Mouse (Mus musculus) bone marrow, adult 2 months (tissue): ENCODE measurements around the gene Ccdc151. TPM values are rescaled to one million over a fixed set of nuclear protein-coding genes. Genes with fewer than 3 reads are reported as not detected.

Experiments used
- H3K27ac ChIP-seq: fragments of 200-500 bp; 2 replicates; pipeline ENCODE4 v1.5.1; 2012; ENCODE audit warnings: low read depth, mild to moderate bottlenecking, control low read depth, inconsistent platforms, low read length; ENCODE audit not compliant: control insufficient read depth, poor library complexity, insufficient read depth
- H3K4me1 ChIP-seq: fragments of 200-500 bp; 2 replicates; pipeline ENCODE4 v1.6.1; 2011; ENCODE audit warnings: low read length; ENCODE audit not compliant: control insufficient read depth, insufficient read depth
- H3K4me3 ChIP-seq: fragments of 200-500 bp; replicated peaks from 2 replicates; pipeline ENCODE3; 2011; ENCODE audit warnings: mild to moderate bottlenecking, low read depth, low read length, control low read depth; ENCODE audit not compliant: control insufficient read depth
- CTCF ChIP-seq: fragments of 200-500 bp; IDR thresholded peaks from 2 replicates; pipeline ENCODE4 v1.5.1; 2011; ENCODE audit warnings: low read length, control low read depth; ENCODE audit not compliant: control insufficient read depth, insufficient read depth
- POLR2A ChIP-seq: fragments of 200-500 bp; IDR thresholded peaks from 2 replicates; pipeline ENCODE4 v1.6.1; 2011; ENCODE audit warnings: low read depth, mild to moderate bottlenecking, control low read depth, low read length, borderline replicate concordance; ENCODE audit not compliant: control insufficient read depth
- WGBS: fragments of 180-500 bp; shearing (Covaris S2); methylation state at CpG from one replicate; pipeline ENCODE4 v1.1.7; 2018; 5-methylcytosine and 5-hydroxymethylcytosine counted together
- polyA plus RNA-seq: library from polyadenylated mRNA; stranded (reverse); fragments of >200 nt; gene quantifications from 2 replicates; pipeline ENCODE4 v1.2.4, GENCODE M21; 2011; ENCODE audit warnings: low replicate concordance; ENCODE audit not compliant: missing spikeins, insufficient read depth, insufficient read length

The Ccdc151 gene
- polyA plus RNA-seq, 1 experiment = not detected

DNA sequence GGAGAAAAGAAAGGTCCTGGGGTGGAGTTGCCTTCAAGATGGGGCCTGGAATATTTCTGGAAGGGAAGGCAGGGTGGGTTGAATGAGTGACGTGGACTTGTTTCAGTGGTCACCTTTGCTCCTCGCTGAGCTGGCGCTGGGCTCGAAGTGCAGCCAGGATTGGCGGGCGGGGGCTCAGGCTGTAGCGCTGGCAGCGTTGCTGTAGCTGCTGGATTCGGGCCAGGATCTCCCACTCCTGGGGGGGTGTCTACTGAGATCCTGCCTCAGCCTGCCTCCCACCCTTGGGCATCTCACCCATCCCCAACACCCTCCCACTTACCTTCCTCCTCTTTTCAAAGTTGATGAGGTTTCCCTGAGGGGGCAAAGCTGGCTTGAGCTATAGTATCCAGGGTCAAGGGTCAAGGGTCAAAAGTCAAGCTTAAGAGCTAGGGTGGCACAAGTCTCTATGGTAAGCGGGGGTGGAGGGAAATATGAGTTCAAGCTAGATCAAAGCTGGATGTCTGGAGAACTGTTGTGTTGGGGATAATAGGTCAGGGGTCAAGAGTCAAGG lies 25.7 kb downstream of the Ccdc151 start:
- Histone ChIP-seq H3K27ac (no peak overlapping the region), H3K4me3 (no peak overlapping the region), H3K4me1 (no peaks in the 10 kb centered on the region)
- WGBS = 81% methylated on average over 10 of the region's 10 CpGs
- TF ChIP-seq CTCF (no peak), POLR2A (no peak)

DNA sequence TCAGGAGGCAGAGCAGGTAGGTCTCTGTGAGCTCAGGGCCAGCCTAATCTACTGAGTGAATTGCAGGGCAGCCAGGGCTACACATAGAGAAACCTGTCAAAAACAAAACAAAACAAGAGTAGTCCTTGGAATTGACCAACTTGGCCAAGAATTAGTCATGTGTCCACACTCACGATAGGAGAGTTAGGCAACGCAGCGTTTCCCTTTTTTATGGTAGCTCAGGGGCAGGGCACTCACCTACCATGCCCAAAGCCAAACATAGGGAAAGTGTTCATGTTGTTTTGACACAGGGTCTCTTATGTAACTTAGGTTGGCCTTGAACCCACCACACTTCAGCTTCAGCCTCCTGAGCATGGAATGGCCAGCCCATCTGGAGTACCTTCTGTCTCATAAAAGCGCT lies 33.1 kb downstream of the Ccdc151 start:
- no peaks in the 10 kb centered on the region; the same call in 1 of the 2 replicates for H3K4me1 ChIP-seq
- WGBS = 50% methylated on average over 4 of the region's 4 CpGs
- TF ChIP-seq POLR2A (no peak), CTCF (no peak)
- H3K4me3 ChIP-seq = no peak overlapping the region
- no peak overlapping the region for H3K27ac ChIP-seq

DNA sequence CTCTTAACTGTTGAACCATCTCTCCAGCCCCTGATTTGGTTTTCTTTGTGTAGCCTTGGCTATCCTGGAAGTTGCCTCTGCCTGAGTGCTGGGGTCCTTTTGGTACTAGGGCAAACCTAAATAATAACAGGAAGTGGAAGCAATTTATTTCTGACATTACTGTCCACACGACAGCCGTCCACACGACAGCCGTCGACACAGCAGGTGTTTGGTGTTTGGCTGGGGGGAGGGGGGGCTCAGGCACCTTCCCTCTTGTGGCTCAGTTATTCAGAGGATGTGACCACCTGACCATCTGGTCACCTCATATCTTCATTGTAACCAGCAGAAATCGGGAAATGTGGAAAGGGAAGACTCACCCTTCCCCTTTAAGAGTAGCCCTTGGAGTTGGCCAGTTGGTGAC lies 33.6 kb downstream of the Ccdc151 start:
- H3K27ac ChIP-seq = no peak overlapping the region
- no peak for TF ChIP-seq POLR2A
- TF ChIP-seq CTCF = no peak
- no peaks in the 10 kb centered on the region; the same call in 1 of the 2 replicates for H3K4me1 ChIP-seq
- WGBS = 15% methylated on average over 6 of the region's 6 CpGs
- H3K4me3 ChIP-seq = no peak overlapping the region

DNA sequence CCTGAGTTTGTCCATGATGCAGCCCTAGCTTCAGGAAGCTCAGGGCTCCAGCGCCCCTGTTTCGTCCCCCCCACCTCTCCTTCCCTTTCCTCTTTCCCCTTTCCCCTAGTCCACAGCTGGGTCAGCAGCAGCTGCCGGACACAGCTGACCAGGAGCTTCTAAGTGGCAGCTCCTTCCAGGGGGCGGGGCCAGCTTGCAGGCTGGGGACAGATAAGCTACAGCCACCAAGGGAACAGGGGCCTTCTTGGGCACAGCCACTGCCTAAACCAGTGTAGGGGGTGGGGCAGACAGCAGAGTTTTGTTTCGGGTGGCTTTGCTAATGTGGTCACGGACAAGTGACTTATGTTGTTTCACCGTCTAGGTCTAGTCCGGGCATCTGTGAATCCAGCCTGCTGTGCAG lies 39.0 kb downstream of the Ccdc151 start, which contains the start of gene Epor:
Gene Epor, minus strand, starts transcription at position 90 of the 400 bp plus-strand sequence.
- no peaks in the 10 kb centered on the region; the same call in 1 of the 2 replicates for H3K4me1 ChIP-seq
- H3K4me3 ChIP-seq = peak within 1 kb of the TSS; percentile 67
- TF ChIP-seq CTCF = no peak
- peak; percentile 70; the same call in 1 of the 2 replicates for TF ChIP-seq POLR2A
- H3K27ac ChIP-seq = peak within 1 kb of the TSS; percentile 55
- 27% methylated on average over 8 of the region's 8 CpGs for WGBS

DNA sequence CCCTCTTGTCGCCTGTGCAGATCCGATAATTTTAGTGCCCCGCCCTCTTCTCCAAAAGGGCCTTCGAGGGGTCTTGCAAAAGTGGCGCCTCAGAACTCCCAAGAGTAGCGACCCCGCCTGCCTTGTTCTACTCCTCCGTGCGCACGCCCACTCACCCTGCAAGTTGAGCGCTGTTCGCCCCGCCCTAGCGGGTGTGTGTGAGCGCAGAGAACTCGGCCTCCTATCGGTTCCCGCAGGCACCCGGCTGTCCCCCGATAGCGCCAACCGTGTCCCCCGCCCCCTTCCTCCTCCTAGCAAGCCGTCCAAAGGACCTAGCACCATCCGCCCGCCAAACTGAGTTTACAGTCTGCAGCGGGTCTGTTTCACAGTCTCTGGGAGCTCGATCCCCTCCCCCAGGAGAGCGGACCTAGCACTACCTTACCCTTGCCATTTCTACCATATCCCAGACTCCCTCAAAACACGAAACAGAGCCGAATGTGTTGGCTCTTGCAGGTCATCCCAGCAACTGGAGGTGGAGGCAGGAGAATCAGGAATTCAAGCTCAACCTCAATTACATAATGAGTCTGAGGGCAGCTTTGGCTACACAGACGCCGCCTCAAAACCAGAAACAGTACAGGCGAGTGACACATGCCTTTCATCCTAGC lies 39.9 kb downstream of the Ccdc151 start:
- Histone ChIP-seq H3K27ac (peak overlapping the region; percentile 75), H3K4me1 (no peaks in the 10 kb centered on the region; the same call in 1 of the 2 replicates), H3K4me3 (peak overlapping the region; percentile 67)
- TF ChIP-seq CTCF (no peak), POLR2A (peak; percentile 75)
- 5% methylated on average over 34 of the region's 34 CpGs for WGBS

DNA sequence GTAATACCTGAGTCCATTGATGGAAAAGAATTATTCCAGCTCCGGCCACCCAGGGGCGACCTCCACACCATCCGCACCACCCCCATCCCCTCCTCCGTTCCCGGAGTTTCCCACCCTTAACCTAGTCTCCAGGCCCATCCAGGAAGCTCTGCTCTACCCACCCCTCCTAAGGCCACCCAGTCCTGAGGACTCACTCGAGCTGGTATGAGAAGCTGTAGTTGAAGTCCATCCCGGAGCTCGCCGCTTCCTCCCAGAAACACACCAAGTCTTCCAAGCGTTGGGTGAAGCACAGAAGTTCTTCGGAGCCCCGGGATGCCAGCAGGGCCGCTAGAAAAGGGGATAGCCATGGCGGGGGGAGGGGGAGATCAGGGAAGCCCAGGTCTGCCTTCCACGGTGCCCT lies 40.4 kb downstream of the Ccdc151 start:
- WGBS = 3% methylated on average over 15 of the region's 15 CpGs
- Histone ChIP-seq H3K4me1 (no peaks in the 10 kb centered on the region; the same call in 1 of the 2 replicates), H3K4me3 (peak overlapping the region; percentile 67), H3K27ac (peak overlapping the region; percentile 75)
- no peak for TF ChIP-seq CTCF
- no peak for TF ChIP-seq POLR2A

DNA sequence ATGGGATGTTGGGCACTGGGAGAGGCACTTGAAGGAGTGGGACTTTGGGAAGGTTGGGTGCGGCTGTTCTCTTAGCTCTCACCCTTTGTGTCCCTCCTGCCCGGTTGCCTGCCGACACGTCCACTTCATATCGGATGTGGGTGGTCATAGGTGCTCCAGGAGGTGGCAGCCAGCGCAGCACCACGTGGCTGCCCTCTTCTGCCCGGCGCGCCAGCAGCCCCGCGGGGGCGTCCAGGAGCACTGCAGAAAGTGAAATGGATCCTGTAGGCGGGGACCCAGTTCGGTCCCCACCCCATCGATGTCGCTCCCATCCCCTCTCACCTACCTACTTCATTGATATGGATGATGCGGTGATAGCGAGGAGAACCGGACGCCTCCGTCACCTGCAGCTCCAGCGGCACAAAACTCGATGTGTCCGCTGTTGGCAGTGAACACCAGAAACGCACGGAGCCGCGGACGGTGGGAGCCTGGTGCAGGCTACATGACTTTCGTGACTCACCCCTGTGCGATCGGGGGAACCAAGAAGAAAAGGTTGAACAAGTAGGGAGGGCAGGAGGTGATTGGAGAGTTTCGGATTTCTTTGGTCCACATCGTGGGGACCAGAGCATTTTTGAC lies 41.0 kb downstream of the Ccdc151 start:
- Histone ChIP-seq H3K27ac (peak overlapping the region; percentile 75; the same call in 1 of the 2 replicates), H3K4me3 (peak overlapping the region; percentile 67), H3K4me1 (no peaks in the 10 kb centered on the region; the same call in 1 of the 2 replicates)
- 4% methylated on average over 35 of the region's 35 CpGs for WGBS
- TF ChIP-seq CTCF (no peak), POLR2A (no peak; the same call in 1 of the 2 replicates)

DNA sequence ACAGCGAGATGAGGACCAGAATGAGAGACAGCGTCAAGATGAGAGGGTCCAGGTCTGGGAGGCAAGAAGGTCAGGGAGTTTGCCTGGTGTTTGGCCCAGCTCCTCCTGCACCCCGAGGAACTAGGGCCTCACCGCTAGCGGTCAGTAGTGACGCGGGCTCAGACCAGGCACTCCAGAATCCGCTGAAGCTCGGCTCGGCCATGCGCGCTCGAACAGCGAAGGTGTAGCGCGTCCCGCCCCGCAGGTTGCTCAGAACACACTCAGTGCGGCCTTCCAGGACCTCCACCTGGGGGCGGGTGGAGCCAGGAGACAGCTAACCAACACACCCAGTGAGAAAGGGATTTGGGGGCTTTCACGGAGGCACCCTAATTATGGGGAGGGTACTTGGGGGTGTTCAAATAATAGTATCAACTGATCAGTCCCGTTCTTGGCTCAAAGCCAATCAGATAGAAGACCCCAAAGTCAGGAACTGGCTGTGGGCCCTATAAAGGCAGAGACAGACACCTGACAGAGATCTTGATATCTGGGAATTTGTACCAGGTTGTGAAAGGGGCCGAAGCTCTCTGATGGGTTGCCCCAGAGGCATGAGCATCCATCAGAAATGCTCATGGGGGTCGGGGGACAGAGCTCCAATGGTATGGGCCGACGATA lies 41.8 kb downstream of the Ccdc151 start:
- Histone ChIP-seq H3K27ac (no peak overlapping the region), H3K4me1 (no peaks in the 10 kb centered on the region; the same call in 1 of the 2 replicates), H3K4me3 (no peak overlapping the region)
- TF ChIP-seq CTCF = no peak
- TF ChIP-seq POLR2A = no peak
- 82% methylated on average over 26 of the region's 26 CpGs for WGBS
